Mouse (Mus musculus) embryonic stem cell, embryonic (primary cell): Measurements from ENCODE around the gene Wnt5b.

Source experiments
- CTCF ChIA-PET, 4 experiments: fragments of 300-600 bp in 2 of 4; fragments of 350-600 bp in 2 of 4; sonication (Branson Sonifier 250); formaldehyde crosslinking; loops; one replicate each; lab custom pipeline; 2022; ENCODE audit warnings: inconsistent platforms in 2 of 4; lab: Charles Lee
- POLR2A ChIA-PET, 4 experiments: fragments of 300-600 bp in 2 of 4; fragments of 350-600 bp in 2 of 4; sonication (Branson Sonifier 250); formaldehyde crosslinking; loops; one replicate each; lab custom pipeline; 2022; ENCODE audit warnings: antibody characterized with exemption in 4 of 4, inconsistent platforms in 1 of 4; lab: Charles Lee

Wnt5b gene

DNA sequence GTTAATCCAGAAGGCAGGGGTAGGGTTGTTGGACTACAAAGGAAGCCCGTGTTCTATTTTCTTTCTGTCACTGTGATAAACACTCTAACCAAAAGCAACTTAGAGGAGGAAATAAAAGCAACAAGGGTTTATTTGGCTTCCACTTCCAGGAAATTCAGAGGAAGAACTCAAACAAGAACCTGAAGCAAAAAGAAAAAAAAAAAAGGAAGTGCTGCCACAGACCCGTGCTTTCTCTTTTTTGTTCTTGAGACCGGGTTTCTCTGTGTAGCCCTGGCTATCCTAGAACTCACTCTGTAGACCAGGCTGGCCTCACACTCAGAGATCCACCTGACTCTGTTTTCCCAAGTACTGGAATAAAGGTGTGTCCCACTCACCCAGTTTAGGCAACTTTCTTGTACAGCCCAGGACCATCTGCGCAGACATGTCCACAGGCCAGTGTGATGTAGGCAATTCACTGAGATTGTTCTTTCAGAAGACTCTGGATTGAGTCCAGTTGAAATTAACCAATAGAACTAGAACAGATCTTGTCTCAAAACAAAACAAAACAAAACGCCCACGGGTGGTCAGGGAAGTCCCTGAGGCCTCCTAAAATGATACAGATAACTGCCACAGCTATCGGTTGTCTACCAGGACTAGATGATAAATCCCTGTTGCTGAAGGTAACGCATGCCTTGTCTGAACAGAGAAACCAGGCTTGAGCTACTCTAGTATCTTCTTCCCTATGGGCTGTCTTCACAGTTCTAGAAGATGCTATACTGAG lies 142.4 kb downstream of the Wnt5b start:
- POLR2A ChIA-PET: interaction anchor here in 2 of 4 experiments (0.7 to 5.8 kb wide), 7 partner anchors 9 to 34 kb away, joined by 3 to 44 read pairs (median 3); no protein-coding TSS in a partner anchor
- CTCF ChIA-PET: interaction anchor here in 1 of 4 experiments (0.8 kb wide), 1 partner anchor 42 kb away, joined by 5 read pairs; no protein-coding TSS in a partner anchor

DNA sequence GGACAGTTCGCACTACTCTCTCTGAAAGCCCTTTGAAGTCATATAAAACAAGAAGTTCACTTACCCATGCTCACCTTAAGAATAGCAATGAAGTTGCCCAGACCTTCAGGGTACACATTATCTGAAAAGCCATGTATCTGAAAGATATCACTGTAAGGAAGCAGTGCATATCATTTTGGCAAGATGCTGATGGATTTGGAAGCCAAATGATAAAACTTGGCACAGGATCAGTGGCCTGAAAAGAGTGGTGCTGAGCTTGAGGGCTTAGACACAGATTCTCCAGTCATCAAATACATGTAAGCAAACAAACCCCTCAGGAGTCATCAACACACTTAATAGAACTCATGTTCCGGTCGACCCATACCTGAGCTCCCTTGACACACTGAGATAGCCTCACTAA lies 143.5 kb downstream of the Wnt5b start:
- ChIA-PET CTCF (no interaction called here), POLR2A (interaction anchor here in 2 of 4 experiments (0.9 to 1.7 kb wide), 8 partner anchors 8 to 35 kb away, joined by 3 to 5 read pairs (median 3); no protein-coding TSS in a partner anchor)

DNA sequence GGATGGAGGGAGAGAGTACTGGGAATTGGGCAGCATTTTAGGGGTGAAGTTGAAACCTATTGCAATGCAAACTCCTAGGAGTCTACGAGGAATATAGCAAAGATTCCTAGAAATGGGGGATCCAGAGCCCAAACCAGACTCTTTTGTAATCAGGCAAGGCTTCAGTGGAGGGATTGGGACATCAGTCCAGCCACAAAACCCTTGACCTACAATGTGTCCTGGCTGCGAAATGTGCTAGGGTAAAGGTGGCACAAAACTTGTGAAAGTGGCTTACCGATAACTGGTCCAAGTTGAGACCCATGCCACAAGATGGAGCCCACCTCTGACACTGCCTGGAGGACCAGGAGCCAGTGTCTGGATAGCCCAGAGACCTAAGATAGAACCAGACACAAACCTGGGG lies 144.8 kb downstream of the Wnt5b start:
- ChIA-PET CTCF (no interaction called here), POLR2A (interaction anchor here in 3 of 4 experiments (0.7 to 2.0 kb wide), 4 partner anchors 10 to 28 kb away, joined by 3 to 7 read pairs (median 5); no protein-coding TSS in a partner anchor)

DNA sequence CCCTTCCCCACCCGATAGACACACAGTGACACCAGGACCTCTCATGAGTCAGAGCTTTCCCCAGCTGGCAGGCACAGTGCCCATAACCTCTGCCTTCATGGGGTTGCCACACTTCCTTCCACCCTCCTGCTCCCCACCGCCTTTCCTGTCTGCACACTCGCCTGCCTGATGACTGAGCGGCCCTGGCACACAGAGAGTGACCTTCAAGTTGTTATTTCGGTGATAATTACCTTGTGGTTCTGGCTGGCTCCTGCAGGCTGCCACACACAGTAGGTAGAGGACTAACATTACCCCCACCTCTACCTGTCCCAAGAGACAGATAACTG lies 147.9 kb downstream of the Wnt5b start:
- CTCF ChIA-PET: interaction anchor here in 3 of 4 experiments (0.6 to 2.0 kb wide), 4 partner anchors 11 to 35 kb away, joined by 3 to 5 read pairs (median 4); no protein-coding TSS in a partner anchor
- POLR2A ChIA-PET: interaction anchor here in 3 of 4 experiments (0.7 to 3.7 kb wide), 13 partner anchors 8 to 875 kb away, joined by 3 to 20 read pairs (median 5); partner anchors contain the start of gene Adipor2 (in 1 of the 3)

DNA sequence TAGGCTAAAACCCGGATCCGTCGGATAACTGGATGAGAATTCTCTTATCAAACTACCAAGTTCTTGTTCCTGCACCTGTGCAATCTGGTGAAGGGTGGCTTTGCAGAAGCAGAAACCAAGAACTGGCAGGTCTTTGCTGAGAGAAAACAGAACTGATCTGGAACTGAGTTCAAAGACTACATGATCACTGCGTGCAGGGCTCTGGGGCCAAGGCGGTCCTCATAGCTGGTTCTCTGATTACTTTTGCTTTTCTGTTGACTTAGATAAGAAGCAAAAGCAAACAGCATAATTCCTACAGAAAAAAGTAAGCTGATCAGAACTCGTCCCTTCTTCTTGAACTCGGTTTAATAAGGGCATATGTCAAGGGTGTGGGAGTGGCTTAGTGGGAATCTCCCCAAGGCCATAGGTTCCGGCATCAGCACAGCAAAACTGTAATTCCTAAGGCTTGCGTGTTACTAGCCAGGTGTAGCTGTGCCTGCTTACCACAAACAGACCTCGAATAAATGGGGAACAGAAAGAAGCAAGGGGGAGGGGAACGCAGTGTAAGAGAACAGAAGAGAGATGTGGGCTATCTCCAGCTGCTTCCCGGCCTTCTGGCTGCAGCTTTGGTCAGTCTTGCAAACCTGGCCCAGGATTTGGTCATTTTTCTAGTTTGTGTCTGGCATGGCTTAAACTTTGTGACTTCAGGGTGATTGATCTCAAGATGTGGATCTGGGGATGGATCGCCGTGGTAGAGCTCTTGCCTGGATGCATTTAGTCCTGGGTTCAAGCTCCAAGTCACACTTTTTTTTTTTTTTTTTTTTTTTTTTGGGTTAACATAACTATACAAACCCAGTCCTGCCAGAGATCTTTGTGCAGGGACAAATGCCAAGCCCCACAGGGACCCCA lies 148.5 kb downstream of the Wnt5b start:
- ChIA-PET CTCF (interaction anchor here in 3 of 4 experiments (0.5 to 2.0 kb wide), 11 partner anchors 10 to 215 kb away, joined by 3 to 5 read pairs (median 4); no protein-coding TSS in a partner anchor), POLR2A (interaction anchor here in 3 of 4 experiments (0.6 to 3.7 kb wide), 18 partner anchors 9 to 1257 kb away, joined by 3 to 20 read pairs (median 4); partner anchors contain the start of genes Adipor2 (in 1 of the 3) and Csgalnact2 (in 1 of the 3))

DNA sequence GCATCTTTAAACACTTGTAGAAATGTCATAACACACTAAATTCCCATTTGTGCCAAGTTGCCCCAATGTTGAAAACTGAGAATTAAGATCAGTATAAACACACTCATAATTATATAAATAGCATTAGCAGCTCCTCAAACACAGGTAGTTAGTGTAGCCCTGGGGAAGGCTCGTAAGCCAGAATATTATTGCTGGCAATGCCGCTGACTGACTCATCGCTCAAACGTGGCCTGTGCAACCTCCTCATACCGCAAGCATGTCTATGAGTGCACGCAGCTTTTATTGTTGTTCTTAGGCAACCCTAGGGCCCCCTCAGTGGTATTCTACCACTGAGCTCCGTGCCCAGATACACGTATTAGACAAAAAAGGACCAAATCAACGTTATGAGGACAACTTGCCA lies 151.3 kb downstream of the Wnt5b start:
- ChIA-PET CTCF (no interaction called here), POLR2A (interaction anchor here in 1 of 4 experiments (0.7 to 1.3 kb wide), 3 partner anchors 8 to 33 kb away, joined by 3 to 4 read pairs (median 3); no protein-coding TSS in a partner anchor)

DNA sequence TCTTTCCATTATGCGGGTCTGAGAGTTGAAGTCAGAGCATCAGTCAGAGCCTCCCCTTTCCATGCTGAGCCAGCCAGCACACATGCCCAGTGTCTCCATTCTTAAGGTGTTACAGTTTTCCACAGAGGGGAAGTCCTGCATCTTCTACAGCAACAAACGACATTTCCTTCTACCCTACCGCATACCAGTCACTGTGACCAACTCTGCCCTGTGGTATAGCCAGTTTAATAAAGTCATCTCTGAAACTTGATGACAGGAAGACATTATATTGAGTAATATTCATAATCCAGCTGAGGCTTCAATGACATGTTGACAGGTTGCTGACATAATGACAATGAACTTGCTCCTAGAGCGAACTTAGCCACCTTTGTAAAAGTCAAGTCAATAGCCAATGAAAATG lies 153.4 kb downstream of the Wnt5b start:
- ChIA-PET POLR2A (interaction anchor here in 2 of 4 experiments (0.9 to 2.7 kb wide), 6 partner anchors 7 to 20 kb away, joined by 3 to 7 read pairs (median 4); no protein-coding TSS in a partner anchor), CTCF (interaction anchor here in 1 of 4 experiments (1.5 kb wide), 1 partner anchor 53 kb away, joined by 5 read pairs; no protein-coding TSS in a partner anchor)

DNA sequence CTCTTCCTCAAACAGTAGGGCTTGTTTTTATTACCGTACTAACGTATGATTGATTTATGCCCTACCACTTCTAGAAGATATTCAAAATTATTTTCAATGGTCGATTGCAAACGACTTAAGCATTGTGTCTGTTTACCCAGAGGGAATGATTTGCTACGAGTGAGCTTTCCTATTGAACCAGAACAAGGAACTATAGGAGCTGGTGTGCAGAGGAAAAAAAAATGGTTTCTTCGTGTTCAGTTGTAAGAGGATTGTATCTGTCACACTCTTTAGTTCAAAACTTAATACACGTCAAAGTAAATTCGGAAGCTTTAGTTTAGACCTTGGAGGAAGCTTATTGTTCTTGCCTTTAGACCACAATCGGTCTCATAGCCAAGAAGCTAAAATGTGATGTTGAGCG lies 155.1 kb downstream of the Wnt5b start:
- CTCF ChIA-PET: interaction anchor here in 1 of 4 experiments (1.5 kb wide), 1 partner anchor 55 kb away, joined by 5 read pairs; no protein-coding TSS in a partner anchor
- POLR2A ChIA-PET: interaction anchor here in 3 of 4 experiments (0.7 to 3.8 kb wide), 24 partner anchors 8 to 214 kb away, joined by 3 to 22 read pairs (median 4); partner anchors contain the start of genes Adipor2 (in 1 of the 3) and Dcp1b (in 1 of the 3)

DNA sequence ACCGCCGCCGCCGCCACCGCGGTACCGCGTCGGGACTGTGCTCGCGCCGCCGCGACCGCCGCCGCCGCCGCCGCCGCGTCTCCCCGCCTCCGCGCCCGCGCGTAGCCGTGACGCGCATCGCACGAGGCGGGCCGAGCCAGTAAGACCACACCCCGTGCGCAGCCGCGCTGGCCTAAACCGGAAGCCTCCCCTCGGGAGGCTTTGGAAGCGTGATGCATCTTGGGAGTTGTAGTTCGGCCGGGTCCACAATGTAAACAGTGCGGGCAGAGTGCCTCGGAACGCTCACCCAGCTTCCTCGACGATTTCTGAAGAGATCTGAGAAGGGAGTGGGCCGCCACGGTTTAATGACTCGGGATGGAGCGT lies 155.5 kb downstream of the Wnt5b start:
- POLR2A ChIA-PET: interaction anchor here in 2 of 4 experiments (0.6 to 3.8 kb wide), 25 partner anchors 9 to 214 kb away, joined by 3 to 22 read pairs (median 4); partner anchors contain the start of genes Adipor2 (in 2 of the 2) and Dcp1b (in 1 of the 2)

DNA sequence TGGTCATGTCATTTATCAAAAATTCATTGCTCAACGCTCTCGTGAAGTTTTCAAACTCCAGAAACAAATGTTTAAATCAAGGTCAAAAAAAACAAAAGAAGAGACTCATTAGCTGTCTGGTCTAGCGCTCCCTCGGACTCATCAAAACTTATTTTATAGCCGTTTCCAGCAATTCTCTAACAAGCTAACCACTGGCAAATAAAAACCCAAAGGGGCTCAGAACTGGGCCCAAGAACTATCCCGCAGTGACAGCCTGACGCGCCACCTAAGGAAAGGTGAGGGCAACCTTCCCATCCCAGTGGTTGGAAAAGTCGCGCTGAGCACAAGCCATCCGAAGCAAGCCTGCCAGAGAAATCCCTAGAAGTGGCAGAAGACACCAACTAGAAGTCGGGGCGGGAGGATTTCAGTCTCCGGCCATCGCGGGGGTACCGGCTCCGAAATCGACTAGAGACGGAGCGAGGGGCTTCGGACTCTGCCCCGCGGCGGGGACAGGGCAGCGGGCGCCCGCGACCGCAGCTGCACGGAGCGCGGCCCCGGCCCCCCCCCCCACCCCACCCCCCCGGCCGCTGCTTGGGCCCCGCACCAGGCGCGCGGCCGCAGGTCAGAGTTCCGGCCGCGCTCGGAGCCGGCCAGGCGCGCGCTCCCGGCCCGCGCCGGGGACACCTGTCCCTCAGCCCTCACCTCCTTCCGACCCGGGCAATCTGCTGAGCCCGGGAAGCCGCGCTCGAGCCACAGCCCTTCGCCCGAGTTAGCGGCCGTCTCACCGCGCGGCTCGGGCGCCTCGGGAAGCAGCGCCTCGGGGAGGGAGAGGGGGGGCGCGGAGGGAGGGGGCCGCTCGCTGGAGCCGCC lies 156.1 kb downstream of the Wnt5b start:
- POLR2A ChIA-PET: interaction anchor here in 2 of 4 experiments (0.6 to 3.8 kb wide), 20 partner anchors 8 to 213 kb away, joined by 3 to 22 read pairs (median 4); partner anchors contain the start of genes Adipor2 (in 2 of the 2) and Dcp1b (in 1 of the 2)
- CTCF ChIA-PET: no interaction called here

More for the DNA sequence above, 155.5 kb downstream of the Wnt5b start:
- CTCF ChIA-PET: no interaction called here

DNA sequence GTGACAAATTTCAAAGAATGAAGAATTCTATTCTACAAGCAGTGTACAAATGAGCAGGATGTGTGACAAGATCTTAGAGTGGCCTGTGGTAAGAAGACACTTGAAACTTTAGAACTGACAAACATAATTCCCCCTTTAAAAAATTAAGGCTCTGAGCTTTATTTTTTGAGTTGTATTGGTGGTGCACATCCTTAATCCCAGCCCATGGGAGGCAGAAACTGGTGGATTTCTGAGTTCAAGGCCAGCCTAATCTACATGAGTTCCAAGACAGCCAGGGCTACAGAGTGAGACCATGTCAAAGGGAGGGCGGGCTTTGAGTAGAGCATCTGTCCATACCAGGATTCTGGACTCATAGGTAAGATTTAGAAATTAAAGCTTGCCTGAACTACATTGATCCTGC lies 157.3 kb downstream of the Wnt5b start:
- CTCF ChIA-PET: no interaction called here
- POLR2A ChIA-PET: interaction anchor here in 2 of 4 experiments (0.6 to 3.8 kb wide), 6 partner anchors 9 to 62 kb away, joined by 3 to 22 read pairs (median 6); no protein-coding TSS in a partner anchor

DNA sequence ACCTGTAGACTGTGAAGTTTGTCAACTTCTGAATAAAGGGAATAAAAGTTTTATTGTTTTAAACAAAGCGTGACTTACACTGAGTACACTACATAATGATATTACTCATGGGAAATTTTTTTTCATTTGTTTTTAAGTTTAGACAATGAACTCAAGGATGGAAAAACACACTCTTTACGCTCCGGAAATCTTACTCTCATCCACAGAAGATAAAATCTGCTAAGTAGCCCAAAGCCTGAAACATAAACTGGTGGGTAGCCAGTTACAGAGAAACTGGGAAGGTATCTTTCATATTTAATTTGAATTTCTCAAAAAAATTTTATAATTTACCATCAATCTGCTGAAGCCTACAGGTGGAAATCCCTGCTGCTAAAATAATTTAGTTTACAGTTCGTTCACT lies 157.7 kb downstream of the Wnt5b start:
- ChIA-PET POLR2A (interaction anchor here in 2 of 4 experiments (0.5 to 3.3 kb wide), 6 partner anchors 10 to 262 kb away, joined by 3 to 21 read pairs (median 4); partner anchors contain the start of gene Adipor2 (in 1 of the 2)), CTCF (interaction anchor here in 3 of 4 experiments (1.1 to 1.4 kb wide), 3 partner anchors 12 to 167 kb away, joined by 3 to 5 read pairs (median 4); no protein-coding TSS in a partner anchor)

DNA sequence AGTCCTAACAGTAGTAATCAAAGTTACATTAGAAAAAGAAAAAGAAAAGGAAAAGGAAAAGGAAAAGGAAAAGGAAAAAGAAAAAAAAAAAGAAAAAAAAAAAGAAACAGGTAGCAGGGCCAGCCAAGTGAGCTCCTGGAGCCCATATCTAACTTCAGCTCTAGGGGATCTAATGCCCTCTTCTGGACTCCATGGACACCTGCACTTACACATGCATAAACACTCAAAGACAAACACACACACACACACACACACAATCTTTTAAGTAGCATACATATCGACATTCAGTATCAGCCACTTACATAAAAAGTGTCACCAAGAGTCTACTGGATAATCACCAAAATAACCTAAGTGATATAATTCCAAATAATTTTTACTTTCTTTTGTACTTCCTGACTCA lies 158.5 kb downstream of the Wnt5b start:
- CTCF ChIA-PET: interaction anchor here (0.5 to 1.4 kb wide), 16 partner anchors 10 to 525 kb away, joined by 3 to 6 read pairs (median 4); partner anchors contain the start of gene Lrtm2 (in 1 of the 4)
- POLR2A ChIA-PET: interaction anchor here in 3 of 4 experiments (0.6 to 3.3 kb wide), 15 partner anchors 9 to 287 kb away, joined by 3 to 21 read pairs (median 3); partner anchors contain the start of gene Adipor2 (in 1 of the 3)
